Mouse (Mus musculus): ENCODE data around the gene Ccrl2. TPM values are rescaled to one million over a fixed set of nuclear protein-coding genes. Genes with fewer than 3 reads are reported as not detected.

Ccrl2 gene
- polyA plus RNA-seq, 1 experiment from 2014 or later = 5.9 TPM

DNA sequence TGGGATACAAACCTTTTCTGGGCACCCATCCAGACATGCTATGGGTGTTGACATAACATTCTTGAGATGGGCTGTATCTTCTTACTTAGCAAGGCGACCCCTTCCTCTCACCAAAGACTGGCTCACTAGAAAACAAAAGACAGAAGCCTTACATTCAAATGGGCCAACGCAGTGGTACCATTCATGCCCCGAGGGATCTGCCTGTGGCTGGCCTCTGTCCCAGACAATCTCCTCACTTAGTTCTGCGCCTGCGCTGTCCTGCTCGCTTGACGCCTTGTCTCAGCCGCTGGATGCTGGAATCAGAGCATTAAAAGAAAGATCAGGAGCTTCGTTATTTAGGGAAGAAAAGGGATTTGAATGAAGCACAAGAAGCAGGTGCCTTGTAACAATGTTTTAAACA is 35.3 kb upstream of the Ccrl2 start:
- Histone ChIP-seq H3K36me3 (ENCODE audit: control insufficient read depth, insufficient read depth) (no peaks in the 10 kb centered on the region), H3K4me3 (ENCODE audit: low read length) (no peak overlapping the region), H3K27me3 (ENCODE audit: control insufficient read depth, insufficient read depth, low read length) (no peaks in the 10 kb centered on the region), H3K27ac (ENCODE audit: low read length) (no peak overlapping the region), H3K9ac (ENCODE audit: low read length) (no peak overlapping the region), H3K9me3 (replicated peaks; ENCODE audit: control insufficient read depth, low read length) (no peaks in the 10 kb centered on the region), H3K4me2 (ENCODE audit: low read depth, low read length) (peak overlapping the region; percentile 1; the same call in 1 of the 2 replicates), H3K4me1 (ENCODE audit: control insufficient read depth, insufficient read depth, low read length) (peaks cover 24% of the 10 kb centered on the region)
- 47% methylated on average over 9 of the region's 9 CpGs for WGBS
- ATAC-seq (replicated peaks; ENCODE audit: extremely low read depth, insufficient read depth, low FRiP score) = no peak

- no peak for ATAC-seq (replicated peaks; ENCODE audit: extremely low read depth, insufficient read depth, low FRiP score)
- H3K4me2 ChIP-seq (ENCODE audit: low read depth, low read length) = no peak overlapping the region
- no peak overlapping the region for H3K4me3 ChIP-seq (ENCODE audit: low read length)
- H3K36me3 ChIP-seq (ENCODE audit: control insufficient read depth, insufficient read depth) = no peaks in the 10 kb centered on the region
- no peak overlapping the region for H3K9ac ChIP-seq (ENCODE audit: low read length)
- no peak overlapping the region for H3K27ac ChIP-seq (ENCODE audit: low read length)
- H3K4me1 ChIP-seq (ENCODE audit: control insufficient read depth, insufficient read depth, low read length) = peaks cover 25% of the 10 kb centered on the region
- no peaks in the 10 kb centered on the region for H3K9me3 ChIP-seq (replicated peaks; ENCODE audit: control insufficient read depth, low read length)
- WGBS = 44% methylated on average over 7 of the region's 7 CpGs
- H3K27me3 ChIP-seq (ENCODE audit: control insufficient read depth, insufficient read depth, low read length) = no peaks in the 10 kb centered on the region; the same call in 1 of the 2 replicates
Measured at GRCm38 (mm10) chr9:111088886-111089285, 31.6 kb upstream of the Ccrl2 start.

DNA sequence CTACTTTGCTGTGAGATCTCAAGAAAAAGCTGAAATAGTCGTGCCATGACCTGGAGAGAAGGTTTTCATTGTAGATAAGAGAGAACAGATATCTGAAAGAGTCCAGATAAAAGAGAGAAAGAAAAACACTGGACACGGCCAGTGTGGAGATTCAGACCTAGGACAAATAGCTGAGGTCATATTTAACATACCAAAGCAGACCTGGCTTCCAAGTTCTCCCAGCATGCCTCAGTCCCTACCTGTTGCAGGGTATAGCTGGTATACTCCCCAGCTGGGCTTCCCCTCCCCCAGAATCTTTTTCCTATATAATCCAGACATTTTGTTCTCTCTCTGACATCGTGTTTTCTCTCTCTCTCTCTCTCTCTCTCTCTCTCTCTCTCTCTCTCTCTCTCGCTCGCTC is 30.6 kb upstream of the Ccrl2 start:
- H3K36me3 ChIP-seq (ENCODE audit: control insufficient read depth, insufficient read depth) = no peaks in the 10 kb centered on the region
- H3K9ac ChIP-seq (ENCODE audit: low read length) = no peak overlapping the region
- no peak overlapping the region for H3K4me2 ChIP-seq (ENCODE audit: low read depth, low read length)
- 9% methylated on average over 5 of the region's 5 CpGs for WGBS
- H3K4me1 ChIP-seq (ENCODE audit: control insufficient read depth, insufficient read depth, low read length) = peaks cover 22% of the 10 kb centered on the region
- no peak overlapping the region for H3K4me3 ChIP-seq (ENCODE audit: low read length)
- H3K27me3 ChIP-seq (ENCODE audit: control insufficient read depth, insufficient read depth, low read length) = no peaks in the 10 kb centered on the region; the same call in 1 of the 2 replicates
- H3K9me3 ChIP-seq (replicated peaks; ENCODE audit: control insufficient read depth, low read length) = no peaks in the 10 kb centered on the region
- no peak for ATAC-seq (replicated peaks; ENCODE audit: extremely low read depth, insufficient read depth, low FRiP score)
- H3K27ac ChIP-seq (ENCODE audit: low read length) = no peak overlapping the region

GRCm38 (mm10) chr9:111086995-111087606 is 29.8 kb upstream of the Ccrl2 start:
- WGBS = 24% methylated on average over 3 of the region's 3 CpGs
- no peaks in the 10 kb centered on the region; the same call in 1 of the 2 replicates for H3K27me3 ChIP-seq (ENCODE audit: control insufficient read depth, insufficient read depth, low read length)
- no peak for ATAC-seq (replicated peaks; ENCODE audit: extremely low read depth, insufficient read depth, low FRiP score)
- H3K9ac ChIP-seq (ENCODE audit: low read length) = no peak overlapping the region
- no peak overlapping the region for H3K27ac ChIP-seq (ENCODE audit: low read length)
- no peaks in the 10 kb centered on the region for H3K36me3 ChIP-seq (ENCODE audit: control insufficient read depth, insufficient read depth)
- H3K4me1 ChIP-seq (ENCODE audit: control insufficient read depth, insufficient read depth, low read length) = peaks cover 17% of the 10 kb centered on the region
- H3K4me2 ChIP-seq (ENCODE audit: low read depth, low read length) = no peak overlapping the region
- H3K4me3 ChIP-seq (ENCODE audit: low read length) = no peak overlapping the region
- no peaks in the 10 kb centered on the region for H3K9me3 ChIP-seq (replicated peaks; ENCODE audit: control insufficient read depth, low read length)

- no peaks in the 10 kb centered on the region for H3K9me3 ChIP-seq (replicated peaks; ENCODE audit: control insufficient read depth, low read length)
- H3K27ac ChIP-seq (ENCODE audit: low read length) = no peak overlapping the region
- no peak overlapping the region for H3K4me2 ChIP-seq (ENCODE audit: low read depth, low read length)
- H3K27me3 ChIP-seq (ENCODE audit: control insufficient read depth, insufficient read depth, low read length) = no peaks in the 10 kb centered on the region; the same call in 1 of the 2 replicates
- no peak for ATAC-seq (replicated peaks; ENCODE audit: extremely low read depth, insufficient read depth, low FRiP score)
- H3K4me3 ChIP-seq (ENCODE audit: low read length) = no peak overlapping the region
- H3K4me1 ChIP-seq (ENCODE audit: control insufficient read depth, insufficient read depth, low read length) = peaks cover 17% of the 10 kb centered on the region
- H3K36me3 ChIP-seq (ENCODE audit: control insufficient read depth, insufficient read depth) = no peaks in the 10 kb centered on the region
- 63% methylated on average over 6 of the region's 6 CpGs for WGBS
- no peak overlapping the region for H3K9ac ChIP-seq (ENCODE audit: low read length)
Measured at GRCm38 (mm10) chr9:111086137-111086536, 28.8 kb upstream of the Ccrl2 start.

- Histone ChIP-seq H3K4me1 (ENCODE audit: control insufficient read depth, insufficient read depth, low read length) (peaks cover 17% of the 10 kb centered on the region), H3K9ac (ENCODE audit: low read length) (no peak overlapping the region), H3K4me2 (ENCODE audit: low read depth, low read length) (no peak overlapping the region), H3K27me3 (ENCODE audit: control insufficient read depth, insufficient read depth, low read length) (no peaks in the 10 kb centered on the region; the same call in 1 of the 2 replicates), H3K36me3 (ENCODE audit: control insufficient read depth, insufficient read depth) (no peaks in the 10 kb centered on the region), H3K9me3 (replicated peaks; ENCODE audit: control insufficient read depth, low read length) (no peaks in the 10 kb centered on the region), H3K4me3 (ENCODE audit: low read length) (no peak overlapping the region), H3K27ac (ENCODE audit: low read length) (no peak overlapping the region)
- 42% methylated on average over 4 of the region's 4 CpGs for WGBS
- no peak for ATAC-seq (replicated peaks; ENCODE audit: extremely low read depth, insufficient read depth, low FRiP score)
Measured at GRCm38 (mm10) chr9:111085329-111085728, 28.0 kb upstream of the Ccrl2 start.

- H3K4me1 ChIP-seq (ENCODE audit: control insufficient read depth, insufficient read depth, low read length) = peaks cover under 1% of the 10 kb centered on the region; the same call in 1 of the 2 replicates
- no peak overlapping the region for H3K27ac ChIP-seq (ENCODE audit: low read length)
- H3K27me3 ChIP-seq (ENCODE audit: control insufficient read depth, insufficient read depth, low read length) = no peaks in the 10 kb centered on the region
- WGBS = 77% methylated on average over 5 of the region's 5 CpGs
- no peak overlapping the region for H3K9ac ChIP-seq (ENCODE audit: low read length)
- H3K9me3 ChIP-seq (replicated peaks; ENCODE audit: control insufficient read depth, low read length) = no peaks in the 10 kb centered on the region
- no peak overlapping the region for H3K4me2 ChIP-seq (ENCODE audit: low read depth, low read length)
- no peaks in the 10 kb centered on the region for H3K36me3 ChIP-seq (ENCODE audit: control insufficient read depth, insufficient read depth)
- no peak for ATAC-seq (replicated peaks; ENCODE audit: extremely low read depth, insufficient read depth, low FRiP score)
- no peak overlapping the region for H3K4me3 ChIP-seq (ENCODE audit: low read length)
Measured at GRCm38 (mm10) chr9:111081765-111082164, 24.4 kb upstream of the Ccrl2 start.

DNA sequence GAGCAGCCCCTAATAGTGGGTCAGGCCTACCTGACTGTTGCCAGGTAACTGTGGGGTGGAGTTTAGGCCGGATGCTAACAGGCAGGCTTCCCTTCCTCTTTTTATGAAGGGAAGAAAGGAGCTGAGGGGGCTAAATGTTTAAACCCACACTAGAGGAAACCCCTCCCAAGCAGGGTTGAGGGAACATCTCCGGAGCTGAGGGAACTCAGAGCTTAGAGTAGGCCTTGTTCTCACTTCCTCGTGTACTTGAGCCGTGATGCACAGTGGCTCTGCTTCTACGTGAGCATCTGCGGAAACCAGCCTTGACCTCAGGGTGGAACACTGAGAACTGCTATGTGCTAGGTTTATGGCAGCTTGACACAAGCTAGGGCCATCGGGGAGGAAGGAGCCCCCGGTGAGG is 23.5 kb upstream of the Ccrl2 start:
- no peak overlapping the region for H3K4me2 ChIP-seq (ENCODE audit: low read depth, low read length)
- ATAC-seq (replicated peaks; ENCODE audit: extremely low read depth, insufficient read depth, low FRiP score) = no peak
- H3K27me3 ChIP-seq (ENCODE audit: control insufficient read depth, insufficient read depth, low read length) = no peaks in the 10 kb centered on the region
- WGBS = 90% methylated on average over 8 of the region's 8 CpGs
- no peak overlapping the region for H3K27ac ChIP-seq (ENCODE audit: low read length)
- H3K9ac ChIP-seq (ENCODE audit: low read length) = no peak overlapping the region
- no peaks in the 10 kb centered on the region for H3K9me3 ChIP-seq (replicated peaks; ENCODE audit: control insufficient read depth, low read length)
- H3K4me1 ChIP-seq (ENCODE audit: control insufficient read depth, insufficient read depth, low read length) = no peaks in the 10 kb centered on the region
- no peaks in the 10 kb centered on the region for H3K36me3 ChIP-seq (ENCODE audit: control insufficient read depth, insufficient read depth)
- H3K4me3 ChIP-seq (ENCODE audit: low read length) = no peak overlapping the region

- H3K9me3 ChIP-seq (replicated peaks; ENCODE audit: control insufficient read depth, low read length) = peaks cover 10% of the 10 kb centered on the region
- no peak overlapping the region for H3K4me3 ChIP-seq (ENCODE audit: low read length)
- H3K4me1 ChIP-seq (ENCODE audit: control insufficient read depth, insufficient read depth, low read length) = no peaks in the 10 kb centered on the region
- no peak overlapping the region for H3K9ac ChIP-seq (ENCODE audit: low read length)
- peaks cover 4% of the 10 kb centered on the region; the same call in 1 of the 2 replicates for H3K36me3 ChIP-seq (ENCODE audit: control insufficient read depth, insufficient read depth)
- 66% methylated on average over 5 of the region's 5 CpGs for WGBS
- H3K27ac ChIP-seq (ENCODE audit: low read length) = no peak overlapping the region
- no peak overlapping the region for H3K4me2 ChIP-seq (ENCODE audit: low read depth, low read length)
- no peaks in the 10 kb centered on the region for H3K27me3 ChIP-seq (ENCODE audit: control insufficient read depth, insufficient read depth, low read length)
- no peak for ATAC-seq (replicated peaks; ENCODE audit: extremely low read depth, insufficient read depth, low FRiP score)
Measured at GRCm38 (mm10) chr9:111077745-111078144, 20.4 kb upstream of the Ccrl2 start.
